Mouse (Mus musculus): Measurements from ENCODE around the gene 4931409K22Rik. TPM values are rescaled to one million over a fixed set of nuclear protein-coding genes. Genes with fewer than 3 reads are reported as not detected.

4931409K22Rik gene
- polyA plus RNA-seq, 1 experiment from 2014 or later, result 0.08 TPM

DNA sequence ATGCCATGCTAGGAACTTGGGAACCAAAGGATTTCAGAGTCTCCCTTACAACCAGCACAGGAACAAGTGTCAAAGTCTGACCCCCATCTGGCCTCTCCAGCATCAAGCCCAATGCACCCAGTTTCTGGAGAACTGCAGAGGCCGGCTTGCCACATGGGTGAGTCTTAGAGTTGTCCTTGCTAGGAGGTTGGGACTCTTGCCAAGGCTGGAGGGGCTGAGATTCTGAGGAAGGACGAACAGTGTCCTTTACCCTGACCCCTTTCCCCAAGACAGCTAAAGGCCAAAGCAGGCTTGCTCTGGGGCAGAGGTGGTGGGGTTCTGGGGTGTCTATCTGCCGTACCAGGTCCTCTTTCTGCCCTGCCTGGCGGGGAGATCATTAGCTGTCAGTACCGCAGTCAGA is 20.1 kb downstream of the 4931409K22Rik start:
- 75% methylated on average over 5 of the region's 5 CpGs for WGBS
- Histone ChIP-seq H3K27me3 (ENCODE audit: control insufficient read depth, insufficient read depth, low read depth, low read length) (no peaks in the 10 kb centered on the region), H3K4me3 (ENCODE audit: low read depth, low read length) (no peak overlapping the region), H3K27ac (ENCODE audit: low read length) (no peak overlapping the region), H3K9me3 (replicated peaks; ENCODE audit: control insufficient read depth, low read length, poor library complexity, severe bottlenecking) (no peaks in the 10 kb centered on the region), H3K4me1 (ENCODE audit: control insufficient read depth, insufficient read depth, low read length) (no peaks in the 10 kb centered on the region), H3K36me3 (ENCODE audit: control insufficient read depth, insufficient read depth, low read length) (no peaks in the 10 kb centered on the region), H3K4me2 (ENCODE audit: low read length) (no peak overlapping the region), H3K9ac (ENCODE audit: low read depth, low read length) (no peak overlapping the region)
- ATAC-seq, result no peak

DNA sequence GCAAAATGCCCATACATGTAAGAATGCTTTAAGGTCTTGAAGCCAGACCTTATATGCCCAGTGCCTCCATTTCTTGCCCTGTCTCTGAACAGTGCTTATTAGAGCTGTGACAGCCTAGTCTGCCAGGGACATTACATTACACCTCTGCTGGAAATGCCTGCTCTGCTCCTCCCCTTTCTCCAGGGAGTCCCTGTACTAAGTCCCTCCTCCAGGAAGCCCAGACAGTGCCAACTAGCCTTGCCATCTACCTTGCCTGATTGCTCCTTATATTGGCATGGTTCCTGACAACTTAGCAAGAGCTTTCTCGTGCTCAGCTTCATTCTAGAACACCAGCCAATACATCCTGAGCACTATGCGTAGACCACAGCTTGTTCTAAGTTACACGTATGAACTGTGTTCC is 20.9 kb downstream of the 4931409K22Rik start:
- Histone ChIP-seq H3K4me1 (ENCODE audit: control insufficient read depth, insufficient read depth, low read length) (no peaks in the 10 kb centered on the region), H3K9ac (ENCODE audit: low read depth, low read length) (no peak overlapping the region), H3K36me3 (ENCODE audit: control insufficient read depth, insufficient read depth, low read length) (no peaks in the 10 kb centered on the region), H3K9me3 (replicated peaks; ENCODE audit: control insufficient read depth, low read length, poor library complexity, severe bottlenecking) (no peaks in the 10 kb centered on the region), H3K27ac (ENCODE audit: low read length) (no peak overlapping the region), H3K4me2 (ENCODE audit: low read length) (no peak overlapping the region), H3K4me3 (ENCODE audit: low read depth, low read length) (no peak overlapping the region), H3K27me3 (ENCODE audit: control insufficient read depth, insufficient read depth, low read depth, low read length) (no peaks in the 10 kb centered on the region)
- 82% methylated on average over 3 of the region's 3 CpGs for WGBS
- ATAC-seq, result no peak

DNA sequence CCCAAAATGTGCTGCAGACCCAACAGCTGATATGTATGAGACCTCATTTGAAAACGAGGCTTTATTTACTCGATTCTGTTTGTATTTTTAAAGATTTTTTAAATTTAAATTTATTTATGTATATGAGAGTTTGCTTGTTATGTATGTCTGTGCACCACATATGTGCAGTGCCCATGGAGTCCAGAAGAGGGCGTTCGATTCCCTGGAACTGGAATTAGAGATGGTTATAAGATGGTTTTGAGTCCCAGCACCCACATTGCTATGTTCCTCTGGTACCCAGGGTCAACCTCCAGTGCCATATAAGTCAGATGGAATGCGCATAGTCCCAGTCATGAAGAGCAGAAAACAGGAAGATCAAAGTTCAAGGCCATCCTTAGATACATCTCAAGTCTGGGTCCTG is 22.3 kb downstream of the 4931409K22Rik start:
- H3K27ac ChIP-seq (ENCODE audit: low read length), result no peak overlapping the region
- peaks cover under 1% of the 10 kb centered on the region; the same call in 1 of the 2 replicates for H3K27me3 ChIP-seq (ENCODE audit: control insufficient read depth, insufficient read depth, low read depth, low read length)
- H3K9ac ChIP-seq (ENCODE audit: low read depth, low read length), result no peak overlapping the region
- H3K4me1 ChIP-seq (ENCODE audit: control insufficient read depth, insufficient read depth, low read length), result no peaks in the 10 kb centered on the region; the same call in 1 of the 2 replicates
- H3K4me2 ChIP-seq (ENCODE audit: low read length), result no peak overlapping the region
- no peaks in the 10 kb centered on the region for H3K36me3 ChIP-seq (ENCODE audit: control insufficient read depth, insufficient read depth, low read length)
- no peaks in the 10 kb centered on the region for H3K9me3 ChIP-seq (replicated peaks; ENCODE audit: control insufficient read depth, low read length, poor library complexity, severe bottlenecking)
- ATAC-seq, result no peak
- H3K4me3 ChIP-seq (ENCODE audit: low read depth, low read length), result no peak overlapping the region
- WGBS, result 52% methylated on average over 5 of the region's 5 CpGs

DNA sequence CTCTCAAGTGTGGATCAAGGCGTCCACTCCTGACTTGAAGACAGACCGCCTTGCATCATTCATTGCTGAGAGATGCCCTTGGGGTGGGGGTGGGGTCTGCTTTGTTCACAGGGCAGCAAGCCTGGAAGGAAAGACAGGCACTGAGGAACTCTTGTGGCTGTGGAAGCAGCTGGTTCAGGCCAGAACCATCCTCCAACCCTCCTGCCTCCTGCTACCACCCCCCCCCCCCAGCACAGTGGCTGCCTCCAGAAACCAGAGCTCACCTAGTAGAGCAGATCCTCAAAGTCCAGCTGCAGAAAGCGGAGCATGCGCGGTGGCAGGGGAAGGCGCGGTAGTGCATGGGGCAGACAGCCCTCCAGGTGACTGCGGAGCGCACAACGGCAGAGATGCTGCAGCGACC is 23.2 kb downstream of the 4931409K22Rik start:
- ATAC-seq, result no peak
- Histone ChIP-seq H3K27ac (ENCODE audit: low read length) (no peak overlapping the region), H3K4me1 (ENCODE audit: control insufficient read depth, insufficient read depth, low read length) (no peaks in the 10 kb centered on the region; the same call in 1 of the 2 replicates), H3K9me3 (replicated peaks; ENCODE audit: control insufficient read depth, low read length, poor library complexity, severe bottlenecking) (no peaks in the 10 kb centered on the region), H3K4me2 (ENCODE audit: low read length) (no peak overlapping the region), H3K4me3 (ENCODE audit: low read depth, low read length) (no peak overlapping the region), H3K36me3 (ENCODE audit: control insufficient read depth, insufficient read depth, low read length) (no peaks in the 10 kb centered on the region), H3K9ac (ENCODE audit: low read depth, low read length) (no peak overlapping the region), H3K27me3 (ENCODE audit: control insufficient read depth, insufficient read depth, low read depth, low read length) (peaks cover 9% of the 10 kb centered on the region)
- 58% methylated on average over 11 of the region's 11 CpGs for WGBS

GRCm38 (mm10) chr5:24530042-24530689 is 26.4 kb downstream of the 4931409K22Rik start:
- 25% methylated on average over 24 of the region's 24 CpGs for WGBS

GRCm38 (mm10) chr5:24527780-24528179 is 28.8 kb downstream of the 4931409K22Rik start:
- Histone ChIP-seq H3K27me3 (ENCODE audit: control insufficient read depth, insufficient read depth, low read depth, low read length) (peaks cover 40% of the 10 kb centered on the region), H3K9me3 (replicated peaks; ENCODE audit: control insufficient read depth, low read length, poor library complexity, severe bottlenecking) (no peaks in the 10 kb centered on the region), H3K36me3 (ENCODE audit: control insufficient read depth, insufficient read depth, low read length) (no peaks in the 10 kb centered on the region), H3K4me3 (ENCODE audit: low read depth, low read length) (no peak overlapping the region), H3K4me1 (ENCODE audit: control insufficient read depth, insufficient read depth, low read length) (peaks cover 10% of the 10 kb centered on the region), H3K27ac (ENCODE audit: low read length) (no peak overlapping the region), H3K9ac (ENCODE audit: low read depth, low read length) (no peak overlapping the region), H3K4me2 (ENCODE audit: low read length) (no peak overlapping the region)
- no peak for ATAC-seq
- 17% methylated on average over 6 of the region's 6 CpGs for WGBS

More at GRCm38 (mm10) chr5:24530042-24530689, 26.4 kb downstream of the 4931409K22Rik start:
- no peak overlapping the region for H3K4me2 ChIP-seq (ENCODE audit: low read length)
- H3K4me3 ChIP-seq (ENCODE audit: low read depth, low read length), result no peak overlapping the region
- no peaks in the 10 kb centered on the region for H3K9me3 ChIP-seq (replicated peaks; ENCODE audit: control insufficient read depth, low read length, poor library complexity, severe bottlenecking)
- H3K9ac ChIP-seq (ENCODE audit: low read depth, low read length), result no peak overlapping the region
- peak; percentile 60 for ATAC-seq
- no peak overlapping the region for H3K27ac ChIP-seq (ENCODE audit: low read length)
- H3K27me3 ChIP-seq (ENCODE audit: control insufficient read depth, insufficient read depth, low read depth, low read length), result peaks cover 23% of the 10 kb centered on the region
- no peaks in the 10 kb centered on the region for H3K36me3 ChIP-seq (ENCODE audit: control insufficient read depth, insufficient read depth, low read length)
- H3K4me1 ChIP-seq (ENCODE audit: control insufficient read depth, insufficient read depth, low read length), result peaks cover 10% of the 10 kb centered on the region

DNA sequence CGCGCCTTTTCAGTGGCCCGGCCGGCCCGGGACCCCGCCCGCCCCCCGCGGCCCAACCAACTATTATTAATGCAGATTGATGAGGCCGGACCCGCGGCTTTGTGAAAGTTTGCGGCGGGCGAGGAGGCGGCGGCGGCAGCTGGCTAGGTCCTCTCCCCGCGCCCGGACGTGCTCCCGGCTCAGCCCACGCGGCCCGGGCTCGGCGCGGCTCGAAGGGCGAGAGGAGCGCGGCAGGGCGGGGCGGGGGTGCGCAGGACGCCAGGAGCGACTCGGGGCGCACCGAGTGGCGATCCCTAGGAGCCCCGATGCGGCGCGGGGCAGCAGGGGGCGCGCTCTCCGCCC is 29.7 kb downstream of the 4931409K22Rik start, which contains the start of gene Gbx1:
TSS of gene Gbx1 (minus strand) at position 314 of the 342 bp plus-strand sequence.
- Histone ChIP-seq H3K9me3 (replicated peaks; ENCODE audit: control insufficient read depth, low read length, poor library complexity, severe bottlenecking) (no peaks in the 10 kb centered on the region), H3K9ac (ENCODE audit: low read depth, low read length) (peak within 1 kb of the TSS; percentile 55), H3K27me3 (ENCODE audit: control insufficient read depth, insufficient read depth, low read depth, low read length) (peaks cover 47% of the 10 kb centered on the region), H3K4me1 (ENCODE audit: control insufficient read depth, insufficient read depth, low read length) (peaks cover 10% of the 10 kb centered on the region), H3K27ac (ENCODE audit: low read length) (no peak within 1 kb of the TSS), H3K4me3 (ENCODE audit: low read depth, low read length) (peak within 1 kb of the TSS; percentile 43), H3K4me2 (ENCODE audit: low read length) (peak within 1 kb of the TSS; percentile 89), H3K36me3 (ENCODE audit: control insufficient read depth, insufficient read depth, low read length) (no peaks in the 10 kb centered on the region)
- 1% methylated on average over 34 of the region's 49 CpGs for WGBS
- no peak for ATAC-seq

DNA sequence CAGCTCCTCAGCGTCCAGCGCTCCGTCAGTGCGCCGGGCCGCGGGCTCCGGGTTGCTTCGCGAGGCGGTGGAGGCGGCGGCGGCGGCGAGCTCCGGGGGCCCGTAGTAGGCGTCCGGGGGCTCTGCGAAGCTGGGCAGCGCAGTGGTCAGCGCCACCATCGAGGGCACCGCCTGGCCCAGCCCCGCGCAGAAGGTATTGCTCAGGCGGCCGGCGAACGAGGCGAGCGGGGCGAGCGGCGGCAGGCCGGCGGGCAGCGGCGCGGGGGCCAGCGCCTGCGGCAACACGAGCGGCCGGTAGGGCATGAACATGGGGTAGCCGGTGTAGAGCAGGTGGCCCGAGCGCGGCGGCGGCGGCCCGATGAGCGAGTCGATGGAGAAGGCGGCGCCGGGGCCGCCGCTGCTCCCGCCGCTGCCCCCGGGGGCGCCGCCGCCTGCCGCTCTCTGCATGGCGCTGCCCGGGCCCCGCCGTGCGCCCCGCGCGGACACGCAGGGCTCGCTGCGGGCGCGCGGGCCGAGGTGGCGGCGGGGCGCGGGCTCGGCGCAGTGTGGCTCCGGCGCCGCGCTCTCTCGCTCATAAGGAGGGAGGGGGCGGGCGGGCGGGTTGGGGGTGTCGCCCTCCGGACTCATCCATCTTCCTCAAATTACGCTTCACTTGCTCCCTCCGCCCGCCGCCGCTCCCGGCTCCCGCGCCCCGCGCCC is 30.3 kb downstream of the 4931409K22Rik start:
- Histone ChIP-seq H3K9me3 (replicated peaks; ENCODE audit: control insufficient read depth, low read length, poor library complexity, severe bottlenecking) (no peaks in the 10 kb centered on the region), H3K4me2 (ENCODE audit: low read length) (peak overlapping the region; percentile 89), H3K4me1 (ENCODE audit: control insufficient read depth, insufficient read depth, low read length) (peaks cover 10% of the 10 kb centered on the region), H3K4me3 (ENCODE audit: low read depth, low read length) (peak overlapping the region; percentile 43), H3K36me3 (ENCODE audit: control insufficient read depth, insufficient read depth, low read length) (no peaks in the 10 kb centered on the region), H3K27me3 (ENCODE audit: control insufficient read depth, insufficient read depth, low read depth, low read length) (peaks cover 52% of the 10 kb centered on the region), H3K27ac (ENCODE audit: low read length) (no peak overlapping the region), H3K9ac (ENCODE audit: low read depth, low read length) (peak overlapping the region; percentile 55)
- peak; percentile 37; the same call in 1 of the 2 replicates for ATAC-seq
- WGBS, result under 1% methylated on average over 56 of the region's 109 CpGs
